Mouse (Mus musculus) c-Kit-positive CD71-negative TER-119-negative erythroid progenitor cells, embryonic 14.5 days (primary cell): ENCODE results near the gene Pmepa1.

Experiments used
- DNase-seq: peaks from one replicate; pipeline ENCODE4 v3.0.0-alpha.2; 2013; ENCODE audit warnings: low read depth

The Pmepa1 gene

GRCm38 (mm10) chr2:173276409-173276808, at the start of gene Pmepa1:
Gene Pmepa1 (minus strand): TSS chr2:173276533.
- peak; percentile 60 for DNase-seq

DNA sequence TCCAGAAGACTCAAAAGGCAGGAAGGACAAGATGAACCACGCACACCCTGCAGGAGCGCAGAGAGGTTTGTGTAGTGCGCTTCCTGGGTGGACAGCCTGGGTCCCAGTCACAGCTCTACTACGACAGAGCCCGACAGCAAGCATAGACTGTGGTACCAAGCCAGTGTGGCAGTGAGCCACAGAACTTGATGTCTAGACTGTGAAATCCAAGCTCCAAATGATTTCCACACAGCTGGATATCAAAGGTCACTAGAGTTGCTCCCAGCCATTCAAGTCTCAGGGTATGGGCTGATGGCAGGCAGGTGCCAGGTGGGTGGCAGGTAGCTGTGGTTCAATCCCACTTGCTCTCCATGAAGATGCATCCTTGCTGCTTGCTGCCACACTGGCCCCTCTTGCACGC, 45.4 kb upstream of the Pmepa1 start:
- DNase-seq, result no peak

DNA sequence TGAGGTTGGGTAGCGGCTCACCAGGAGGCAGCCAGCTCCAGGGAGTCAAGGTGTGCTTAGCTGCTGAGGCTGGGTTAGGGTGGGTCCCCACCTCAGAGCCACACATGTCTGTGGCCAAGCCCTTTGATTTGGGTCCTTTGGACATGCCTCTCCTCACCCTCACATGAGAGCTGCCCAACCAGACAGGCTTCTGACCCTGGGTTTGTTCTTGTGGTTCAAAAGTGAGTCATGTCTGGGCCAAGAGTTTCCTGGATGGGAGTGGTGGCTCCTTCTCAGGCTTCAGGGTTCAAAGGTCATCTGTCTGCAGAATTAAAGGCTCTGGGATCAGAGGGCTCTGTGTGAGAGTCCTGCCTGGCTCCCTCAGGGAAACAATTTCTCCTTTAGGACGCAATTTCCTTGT, 44.9 kb upstream of the Pmepa1 start:
- no peak for DNase-seq

GRCm38 (mm10) chr2:173314291-173314690, 38.0 kb upstream of the Pmepa1 start:
- DNase-seq, result no peak

- DNase-seq, result no peak
Measured at GRCm38 (mm10) chr2:173308486-173308885, 32.2 kb upstream of the Pmepa1 start.

DNA sequence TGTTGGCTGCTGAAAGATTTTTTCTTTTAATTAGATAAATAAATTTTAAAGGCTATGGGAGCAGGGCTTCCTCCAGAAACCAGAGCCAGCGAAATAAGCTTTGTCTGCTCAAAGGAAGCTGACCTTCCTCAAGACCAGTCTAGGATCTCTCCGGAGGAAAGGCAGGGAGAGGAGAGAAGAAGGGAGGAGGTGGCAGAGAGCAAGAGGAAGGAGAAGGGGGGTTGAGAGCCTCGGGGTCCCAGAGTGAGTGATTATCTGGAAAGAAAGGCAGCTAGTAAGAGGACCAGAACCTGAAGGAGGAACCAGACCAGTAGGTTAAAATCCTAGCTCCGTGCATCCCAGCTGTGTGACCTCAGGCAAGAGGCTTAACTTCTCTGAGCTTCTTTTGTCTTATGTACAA, 31.7 kb upstream of the Pmepa1 start:
- no peak for DNase-seq

DNA sequence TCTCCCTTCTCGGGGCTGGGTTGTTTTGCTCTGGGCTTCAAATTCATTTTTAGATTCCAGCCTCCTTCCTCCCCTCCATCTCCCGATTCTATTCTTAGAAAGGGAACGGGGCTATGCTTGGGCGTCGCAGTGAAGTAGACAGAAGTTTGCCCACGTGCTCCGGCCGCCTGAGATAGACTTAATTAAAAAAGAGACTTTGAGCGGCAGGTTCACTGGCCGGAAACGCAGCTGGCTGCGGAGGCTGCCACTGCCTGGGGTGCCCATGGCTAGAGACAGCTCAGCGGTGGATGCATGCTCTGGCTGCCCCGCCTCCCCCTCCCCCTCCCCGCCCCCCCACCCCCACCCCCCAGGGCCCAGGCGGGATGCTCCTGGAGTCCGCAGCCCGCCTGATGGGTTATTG, 31.2 kb upstream of the Pmepa1 start:
- DNase-seq, result peak; percentile 7

DNA sequence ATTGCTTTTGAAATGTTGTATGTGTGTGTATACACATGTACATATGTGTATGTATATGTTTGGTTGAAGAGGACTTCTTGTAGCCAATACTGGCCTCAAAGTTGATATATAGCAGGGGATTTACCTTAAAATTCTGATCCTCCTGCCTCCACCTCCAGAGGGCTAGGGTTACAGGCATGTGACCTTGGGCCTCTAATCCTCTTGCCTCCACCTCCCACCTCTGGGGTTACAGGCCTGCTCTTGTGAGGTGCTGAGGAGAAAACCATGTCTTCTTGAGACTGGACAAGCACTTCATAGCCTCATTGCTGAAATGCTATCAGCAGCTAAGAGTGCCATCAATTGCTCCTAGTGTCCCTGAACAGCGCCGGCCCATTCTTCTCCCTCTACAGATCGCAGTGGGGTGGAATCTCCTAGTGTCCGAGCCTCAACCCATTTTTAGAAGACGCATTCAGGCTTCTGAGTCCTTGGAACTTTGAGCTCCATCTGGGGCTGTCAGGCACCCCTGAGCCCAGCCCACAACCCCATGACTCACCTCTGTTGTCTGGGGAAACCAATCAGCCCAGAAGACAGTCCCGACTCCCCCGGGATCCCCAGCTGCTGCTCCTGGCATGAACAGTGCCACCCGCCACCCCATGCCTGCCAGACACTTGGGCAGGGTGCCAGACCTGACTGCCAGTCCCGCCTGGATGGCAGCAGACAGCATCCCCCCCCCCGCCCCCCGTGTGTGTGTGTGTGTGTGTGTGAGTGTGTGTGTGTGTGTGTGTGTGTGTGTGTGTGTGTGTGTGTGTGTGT, 30.6 kb upstream of the Pmepa1 start:
- peak; percentile 14 for DNase-seq

DNA sequence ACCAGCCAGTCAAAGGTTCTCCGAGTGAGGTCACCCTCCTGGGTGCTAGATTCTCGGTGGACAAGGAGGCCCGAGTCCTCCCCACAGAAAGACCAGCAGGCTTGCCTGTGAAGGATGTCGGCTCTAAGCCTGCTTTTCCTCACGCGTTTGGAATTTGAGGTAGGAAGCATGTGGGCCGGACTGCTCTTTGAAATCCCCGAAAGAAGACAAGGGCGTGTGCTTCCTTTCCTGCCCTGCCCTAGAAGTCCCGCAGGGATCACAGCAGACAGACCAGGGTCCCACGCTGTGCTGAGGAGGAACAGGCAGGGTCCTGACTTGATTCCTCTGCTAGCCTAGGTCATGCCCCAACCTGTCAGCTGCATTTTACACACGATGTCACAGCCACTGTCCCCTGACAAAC, 28.7 kb upstream of the Pmepa1 start:
- DNase-seq, result no peak

DNA sequence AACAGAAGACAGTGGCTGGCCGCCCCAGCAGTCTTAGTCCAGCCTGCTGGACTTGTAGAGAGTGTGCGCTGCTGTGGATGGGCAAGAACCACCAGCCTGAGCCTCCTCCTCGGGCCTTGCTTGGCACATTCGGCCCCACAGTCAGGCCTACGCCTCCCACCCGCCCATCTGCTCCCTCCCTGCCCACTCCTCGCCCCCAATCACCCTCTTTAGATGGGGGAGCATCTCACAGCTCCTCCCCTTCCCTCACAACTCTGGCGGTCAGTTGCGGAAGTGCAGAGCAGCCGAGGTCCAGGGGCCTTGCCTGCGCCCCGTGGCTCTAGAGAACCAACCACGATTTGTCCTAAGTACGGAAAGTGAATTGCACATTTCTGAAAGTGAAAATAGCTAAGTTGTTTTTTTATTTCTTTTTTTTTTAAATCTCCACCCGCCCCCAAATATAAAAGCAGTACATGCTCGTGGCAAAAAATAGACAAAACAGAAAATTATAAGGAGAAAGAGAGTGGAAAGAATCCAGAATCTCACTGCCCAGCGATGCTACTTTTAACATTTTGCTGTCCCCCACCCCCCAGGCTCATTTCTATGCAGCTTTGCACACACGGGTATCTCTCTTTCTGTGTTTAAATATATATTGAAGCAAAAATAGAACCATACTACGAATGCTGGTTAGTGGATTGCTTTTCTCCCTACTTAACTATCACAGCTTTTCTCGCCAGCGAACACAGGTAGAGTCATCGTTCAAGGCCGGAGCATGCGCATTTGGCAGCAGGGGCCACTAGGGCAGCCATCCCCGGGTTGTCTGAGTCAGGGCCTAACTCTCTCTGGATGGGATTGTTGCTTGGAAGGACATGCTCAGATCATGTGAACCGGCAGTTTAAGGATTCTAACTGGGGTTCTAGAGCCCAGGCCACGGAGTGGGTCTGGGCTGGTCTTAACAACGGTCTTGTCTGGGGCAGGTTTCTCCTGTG, 24.6 kb upstream of the Pmepa1 start:
- no peak for DNase-seq

GRCm38 (mm10) chr2:173296408-173296807, 20.1 kb upstream of the Pmepa1 start:
- no peak for DNase-seq

DNA sequence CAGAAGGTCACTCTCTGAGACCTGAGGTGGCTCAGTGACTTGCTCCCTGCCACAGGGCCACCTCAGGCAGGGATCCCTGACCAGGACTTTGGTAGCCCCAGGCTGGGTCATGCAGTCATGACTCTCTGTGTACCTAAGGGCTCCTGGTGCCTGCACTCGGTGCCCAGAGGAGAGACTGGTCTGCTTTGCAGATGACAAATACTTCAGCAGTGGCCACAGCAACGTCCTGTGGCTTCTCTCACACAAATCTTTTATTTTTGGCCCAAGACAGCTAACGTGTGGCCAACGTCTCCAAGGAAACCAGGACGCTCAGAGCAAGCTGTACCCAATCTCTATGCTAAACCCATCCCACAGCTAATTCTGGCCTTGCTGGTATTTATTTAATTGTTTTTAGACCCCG, 16.7 kb upstream of the Pmepa1 start:
- no peak for DNase-seq

GRCm38 (mm10) chr2:173292551-173292950, 16.2 kb upstream of the Pmepa1 start:
- DNase-seq, result no peak

GRCm38 (mm10) chr2:173290981-173291380, 14.6 kb upstream of the Pmepa1 start:
- no peak for DNase-seq

GRCm38 (mm10) chr2:173289928-173290327, 13.6 kb upstream of the Pmepa1 start:
- no peak for DNase-seq

DNA sequence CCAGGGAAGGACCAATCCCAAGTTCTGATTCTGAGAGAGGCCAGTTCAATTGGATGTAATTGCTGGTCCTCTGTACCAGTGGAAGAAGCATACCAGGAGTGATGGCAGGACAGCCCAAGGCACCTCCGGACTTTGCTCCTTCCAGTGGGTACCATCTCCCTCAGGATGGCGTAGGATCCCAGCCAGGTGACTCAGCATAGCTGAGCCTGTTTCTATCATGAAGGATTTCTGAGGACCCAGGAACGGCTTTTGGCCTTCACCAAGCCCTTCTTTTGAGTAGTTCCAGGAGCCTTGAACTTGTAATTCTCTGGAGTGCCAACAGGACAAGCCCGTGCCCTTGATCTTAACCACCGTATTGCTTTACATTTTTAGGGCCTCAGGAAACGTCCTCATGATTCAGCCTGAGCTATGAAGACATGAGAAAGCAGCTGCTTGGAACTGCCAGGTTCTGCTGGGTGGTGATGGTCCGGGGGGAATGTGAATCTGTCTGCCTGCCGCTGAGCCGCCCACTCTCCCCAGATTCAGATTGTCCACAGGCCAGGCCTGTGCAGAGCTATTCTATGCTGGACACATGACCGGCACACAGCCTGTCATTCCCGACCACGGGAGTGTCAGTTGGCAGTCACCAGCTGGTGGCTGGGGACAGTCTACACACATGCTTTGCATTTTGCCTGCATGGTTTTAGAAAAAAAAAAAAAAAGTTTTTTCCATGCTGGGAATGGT, 9.6 kb upstream of the Pmepa1 start:
- DNase-seq, result no peak

GRCm38 (mm10) chr2:173284771-173285170, 8.4 kb upstream of the Pmepa1 start:
- DNase-seq, result no peak

DNA sequence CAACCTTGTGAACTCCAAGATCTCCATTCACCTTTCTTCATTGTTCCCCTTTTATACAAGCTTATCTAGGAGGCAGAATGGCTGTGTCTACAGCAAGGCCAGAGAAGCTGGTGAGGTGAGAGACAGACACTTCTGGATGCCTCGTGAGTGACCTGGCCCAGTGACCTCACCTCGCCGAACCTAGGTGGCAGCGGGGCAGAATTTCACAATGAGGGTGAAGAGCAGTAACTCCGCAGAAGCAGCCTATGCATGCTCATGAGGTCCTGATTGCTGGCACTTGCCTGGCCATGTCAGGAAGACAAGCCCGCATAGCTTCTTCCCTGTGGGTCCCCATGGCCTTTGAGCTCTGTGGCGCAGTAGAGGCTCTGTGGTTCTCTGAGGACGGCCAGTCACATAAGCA, 5.9 kb upstream of the Pmepa1 start:
- DNase-seq, result no peak

DNA sequence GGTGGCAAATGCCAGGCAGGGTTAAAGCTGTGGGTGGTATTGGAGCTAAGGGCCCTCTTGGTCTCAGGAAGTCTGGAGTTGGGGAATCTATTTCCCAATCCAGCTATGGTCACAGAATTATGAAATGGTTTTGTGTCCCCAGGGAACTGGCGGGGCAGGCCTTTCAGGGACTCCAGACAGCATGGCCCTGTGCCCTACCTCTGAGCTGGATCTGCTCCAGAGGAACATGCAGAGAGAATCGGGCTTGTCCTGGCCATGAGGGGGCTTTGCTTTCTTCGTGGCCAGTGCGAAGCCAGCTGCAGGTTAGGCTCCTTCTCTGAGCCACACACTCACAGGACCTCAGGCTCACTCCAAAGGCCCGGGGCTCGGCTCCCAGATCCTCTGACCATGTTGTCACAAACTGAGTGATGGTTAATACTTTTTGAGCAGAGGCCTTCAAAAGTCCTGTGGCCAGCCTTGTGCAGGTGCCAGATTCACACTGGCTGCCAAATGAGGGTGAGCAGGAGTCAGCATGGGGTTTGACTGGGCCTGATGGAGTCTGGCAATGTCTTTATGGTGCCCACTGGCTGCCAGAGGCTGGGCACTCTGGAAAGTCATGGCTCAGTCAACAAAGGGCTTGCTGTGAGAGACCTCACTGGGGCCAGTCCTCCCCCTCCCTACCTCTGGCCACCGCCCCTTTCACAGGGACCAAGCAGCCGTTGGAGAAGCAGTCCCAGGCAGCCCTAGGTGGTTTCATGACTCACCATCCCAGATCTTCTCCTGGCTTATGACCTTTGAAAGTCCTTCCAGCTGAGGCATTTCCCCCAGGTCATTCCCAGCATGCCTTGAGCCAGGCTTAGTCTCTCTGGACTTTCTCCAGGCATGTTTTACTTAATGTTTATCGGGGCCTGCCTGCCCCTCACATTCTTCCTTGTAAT, 4.9 kb upstream of the Pmepa1 start:
- no peak for DNase-seq

DNA sequence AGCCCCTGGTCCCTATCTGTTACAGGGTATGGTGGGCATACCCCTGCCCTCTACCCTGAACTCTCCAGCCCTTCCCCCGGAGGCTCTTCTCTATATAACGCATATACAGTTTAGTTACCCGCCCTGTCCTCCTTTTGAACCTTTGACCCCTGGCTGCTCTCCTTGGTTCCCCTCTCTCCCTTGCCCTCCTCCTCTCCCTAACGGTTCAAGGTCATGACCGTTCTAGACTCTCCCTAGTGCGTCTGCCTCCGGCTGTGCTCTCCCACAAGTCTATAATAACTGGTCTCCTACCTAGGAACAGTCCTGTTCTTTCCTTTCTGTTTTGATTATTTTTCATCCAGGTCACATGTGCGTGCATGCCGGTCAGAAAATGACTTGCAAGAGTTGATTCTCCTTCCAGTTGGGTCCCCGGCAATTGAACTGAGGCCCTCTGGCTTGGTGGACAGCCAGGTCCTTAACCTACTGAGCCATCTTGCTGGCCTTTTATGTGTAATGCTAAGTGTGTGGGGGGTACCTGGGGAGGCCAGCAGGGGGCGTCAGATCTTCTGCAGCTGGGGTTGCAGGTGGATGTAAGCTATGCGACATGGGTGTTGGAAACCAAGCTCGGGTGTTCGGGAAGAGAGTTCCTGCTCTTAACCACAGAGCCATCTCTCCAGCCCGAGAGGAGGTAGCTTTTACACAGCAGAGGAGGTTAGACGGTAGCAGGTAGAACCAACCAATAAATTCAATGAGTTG, 2.7 kb upstream of the Pmepa1 start:
- DNase-seq, result no peak

- DNase-seq, result no peak
Measured at GRCm38 (mm10) chr2:173276859-173277258, 526 bp upstream of the Pmepa1 start.
